Mouse (Mus musculus): Measurements from ENCODE around the gene Cnot2.

Gene Cnot2

GRCm38 (mm10) chr10:116562210-116562609 is 19.1 kb downstream of the Cnot2 start:
- no peak for DNase-seq

GRCm38 (mm10) chr10:116559171-116559570 is 22.1 kb downstream of the Cnot2 start:
- no peak for DNase-seq

- no peak for DNase-seq
Observed at GRCm38 (mm10) chr10:116557166-116557565, 24.1 kb downstream of the Cnot2 start.

GRCm38 (mm10) chr10:116554434-116554833 is 26.9 kb downstream of the Cnot2 start:
- DNase-seq: no peak

GRCm38 (mm10) chr10:116547958-116548357 is 33.4 kb downstream of the Cnot2 start:
- no peak for DNase-seq

GRCm38 (mm10) chr10:116546177-116546576 is 35.1 kb downstream of the Cnot2 start:
- DNase-seq: no peak

GRCm38 (mm10) chr10:116543061-116543460 is 38.2 kb downstream of the Cnot2 start:
- DNase-seq: no peak

- no peak for DNase-seq
Observed at GRCm38 (mm10) chr10:116540750-116541149, 40.6 kb downstream of the Cnot2 start.

- no peak for DNase-seq
Observed at GRCm38 (mm10) chr10:116537495-116537894, 43.8 kb downstream of the Cnot2 start.

GRCm38 (mm10) chr10:116534278-116534677 is 47.0 kb downstream of the Cnot2 start:
- no peak for DNase-seq

- DNase-seq: no peak
Observed at GRCm38 (mm10) chr10:116532561-116532960, 48.8 kb downstream of the Cnot2 start.

GRCm38 (mm10) chr10:116531063-116531462 is 50.2 kb downstream of the Cnot2 start:
- DNase-seq: no peak

- no peak for DNase-seq
Observed at GRCm38 (mm10) chr10:116519588-116519987, 61.7 kb downstream of the Cnot2 start.

- no peak for DNase-seq
Observed at GRCm38 (mm10) chr10:116515590-116515989, 65.7 kb downstream of the Cnot2 start.

- no peak for DNase-seq
Observed at GRCm38 (mm10) chr10:116515158-116515557, 66.2 kb downstream of the Cnot2 start.

- no peak for DNase-seq
Observed at GRCm38 (mm10) chr10:116513254-116513635, 68.1 kb downstream of the Cnot2 start.

GRCm38 (mm10) chr10:116512521-116513253 is 68.6 kb downstream of the Cnot2 start:
- no peak for DNase-seq

- no peak for DNase-seq
Observed at GRCm38 (mm10) chr10:116505303-116506014, 75.9 kb downstream of the Cnot2 start.

GRCm38 (mm10) chr10:116492768-116493167 is 88.5 kb downstream of the Cnot2 start:
- DNase-seq: no peak

- DNase-seq: peak in 1 of 2 experiments; percentile 23
Observed at GRCm38 (mm10) chr10:116486895-116487747, 94.2 kb downstream of the Cnot2 start.

- no peak for DNase-seq
Observed at GRCm38 (mm10) chr10:116481917-116482316, 99.4 kb downstream of the Cnot2 start.

GRCm38 (mm10) chr10:116480988-116481387 is 100.3 kb downstream of the Cnot2 start:
- DNase-seq: no peak

GRCm38 (mm10) chr10:116476559-116476958 is 104.8 kb downstream of the Cnot2 start:
- no peak for DNase-seq
